Mouse (Mus musculus) cortical plate, adult 2 months (tissue): Measurements from ENCODE around the gene Tceal7.

Source experiments
- CTCF ChIP-seq: fragments of 200-500 bp; IDR thresholded peaks from 2 replicates; pipeline ENCODE4 v1.5.1; 2011; ENCODE audit warnings: mild to moderate bottlenecking, control low read depth, low read length; ENCODE audit not compliant: insufficient read depth; ENCODE audit errors: extremely low read depth
- POLR2A ChIP-seq: fragments of 200-500 bp; IDR thresholded peaks from 2 replicates; pipeline ENCODE4 v1.6.1; 2011; ENCODE audit warnings: mild to moderate bottlenecking, low read length, control low read depth; ENCODE audit not compliant: insufficient read depth; ENCODE audit errors: extremely low read depth

GRCm38 (mm10) chrX:136267720-136268119 is 53.1 kb downstream of the Tceal7 start:
- TF ChIP-seq CTCF, result no peak
- no peak for TF ChIP-seq POLR2A
